Mouse (Mus musculus): ENCODE measurements around the gene Syn2. TPM values are rescaled to one million over a fixed set of nuclear protein-coding genes. Genes with fewer than 3 reads are reported as not detected.

Syn2 gene
- polyA plus RNA-seq, 1 experiment, result 51.2 TPM

- peak; percentile 62 for DNase-seq (ENCODE audit: low read depth)
- no peak for TF ChIP-seq CTCF (IDR thresholded peaks at IDR 0.05; ENCODE audit: borderline replicate concordance, extremely low read depth, insufficient read depth, insufficient read length)
- no peak for TF ChIP-seq POLR2A (IDR thresholded peaks at IDR 0.05; ENCODE audit: borderline replicate concordance, extremely low read depth, insufficient read depth, insufficient read length, poor library complexity, severe bottlenecking)
Measured at GRCm38 (mm10) chr6:115252099-115252873, 117.6 kb downstream of the Syn2 start, which contains the start of gene Timp4. Timp4 (minus strand) TSS chr6:115252205.

GRCm38 (mm10) chr6:115255171-115255570, 120.5 kb downstream of the Syn2 start:
- DNase-seq (ENCODE audit: low read depth), result peak; percentile 49
- TF ChIP-seq CTCF (IDR thresholded peaks at IDR 0.05; ENCODE audit: borderline replicate concordance, extremely low read depth, insufficient read depth, insufficient read length) (no peak), POLR2A (IDR thresholded peaks at IDR 0.05; ENCODE audit: borderline replicate concordance, extremely low read depth, insufficient read depth, insufficient read length, poor library complexity, severe bottlenecking) (no peak)

- TF ChIP-seq CTCF (IDR thresholded peaks at IDR 0.05; ENCODE audit: borderline replicate concordance, extremely low read depth, insufficient read depth, insufficient read length) (no peak), POLR2A (IDR thresholded peaks at IDR 0.05; ENCODE audit: borderline replicate concordance, extremely low read depth, insufficient read depth, insufficient read length, poor library complexity, severe bottlenecking) (no peak)
- DNase-seq (ENCODE audit: low read depth), result no peak
Measured at GRCm38 (mm10) chr6:115260507-115260906, 125.8 kb downstream of the Syn2 start.

GRCm38 (mm10) chr6:115266791-115267190, 132.1 kb downstream of the Syn2 start:
- DNase-seq (ENCODE audit: low read depth), result no peak
- TF ChIP-seq CTCF (IDR thresholded peaks at IDR 0.05; ENCODE audit: borderline replicate concordance, extremely low read depth, insufficient read depth, insufficient read length) (no peak), POLR2A (IDR thresholded peaks at IDR 0.05; ENCODE audit: borderline replicate concordance, extremely low read depth, insufficient read depth, insufficient read length, poor library complexity, severe bottlenecking) (no peak)

GRCm38 (mm10) chr6:115267916-115268315, 133.2 kb downstream of the Syn2 start:
- TF ChIP-seq POLR2A (IDR thresholded peaks at IDR 0.05; ENCODE audit: borderline replicate concordance, extremely low read depth, insufficient read depth, insufficient read length, poor library complexity, severe bottlenecking) (no peak), CTCF (IDR thresholded peaks at IDR 0.05; ENCODE audit: borderline replicate concordance, extremely low read depth, insufficient read depth, insufficient read length) (peak; percentile 91)
- DNase-seq (ENCODE audit: low read depth), result peak; percentile 82

- DNase-seq (ENCODE audit: low read depth), result no peak
- TF ChIP-seq POLR2A (IDR thresholded peaks at IDR 0.05; ENCODE audit: borderline replicate concordance, extremely low read depth, insufficient read depth, insufficient read length, poor library complexity, severe bottlenecking) (no peak), CTCF (IDR thresholded peaks at IDR 0.05; ENCODE audit: borderline replicate concordance, extremely low read depth, insufficient read depth, insufficient read length) (no peak)
Measured at GRCm38 (mm10) chr6:115268551-115269385, 134.1 kb downstream of the Syn2 start.

GRCm38 (mm10) chr6:115269561-115269960, 134.9 kb downstream of the Syn2 start:
- no peak for TF ChIP-seq POLR2A (IDR thresholded peaks at IDR 0.05; ENCODE audit: borderline replicate concordance, extremely low read depth, insufficient read depth, insufficient read length, poor library complexity, severe bottlenecking)

GRCm38 (mm10) chr6:115270085-115270484, 135.4 kb downstream of the Syn2 start:
- no peak for DNase-seq (ENCODE audit: low read depth)
- TF ChIP-seq POLR2A (IDR thresholded peaks at IDR 0.05; ENCODE audit: borderline replicate concordance, extremely low read depth, insufficient read depth, insufficient read length, poor library complexity, severe bottlenecking) (no peak), CTCF (IDR thresholded peaks at IDR 0.05; ENCODE audit: borderline replicate concordance, extremely low read depth, insufficient read depth, insufficient read length) (no peak)

More at GRCm38 (mm10) chr6:115269561-115269960, 134.9 kb downstream of the Syn2 start:
- no peak for DNase-seq (ENCODE audit: low read depth)

- TF ChIP-seq CTCF (IDR thresholded peaks at IDR 0.05; ENCODE audit: borderline replicate concordance, extremely low read depth, insufficient read depth, insufficient read length) (no peak), POLR2A (IDR thresholded peaks at IDR 0.05; ENCODE audit: borderline replicate concordance, extremely low read depth, insufficient read depth, insufficient read length, poor library complexity, severe bottlenecking) (no peak)
Measured at GRCm38 (mm10) chr6:115271326-115271725, 136.6 kb downstream of the Syn2 start.

GRCm38 (mm10) chr6:115271866-115272271, 137.2 kb downstream of the Syn2 start:
- TF ChIP-seq POLR2A (IDR thresholded peaks at IDR 0.05; ENCODE audit: borderline replicate concordance, extremely low read depth, insufficient read depth, insufficient read length, poor library complexity, severe bottlenecking) (no peak), CTCF (IDR thresholded peaks at IDR 0.05; ENCODE audit: borderline replicate concordance, extremely low read depth, insufficient read depth, insufficient read length) (no peak)
- DNase-seq (ENCODE audit: low read depth), result peak; percentile 51

More at GRCm38 (mm10) chr6:115271326-115271725, 136.6 kb downstream of the Syn2 start:
- DNase-seq (ENCODE audit: low read depth), result no peak

- no peak for DNase-seq (ENCODE audit: low read depth)
- no peak for TF ChIP-seq CTCF (IDR thresholded peaks at IDR 0.05; ENCODE audit: borderline replicate concordance, extremely low read depth, insufficient read depth, insufficient read length)
- TF ChIP-seq POLR2A (IDR thresholded peaks at IDR 0.05; ENCODE audit: borderline replicate concordance, extremely low read depth, insufficient read depth, insufficient read length, poor library complexity, severe bottlenecking), result no peak
Measured at GRCm38 (mm10) chr6:115273346-115273745, 138.6 kb downstream of the Syn2 start.
